Mouse (Mus musculus) liver, embryonic 14.5 days (tissue): ENCODE measurements at regions not wholly inside any gene's neighbourhood (a gene's known extent, or its start where the extent isn't known, plus 50 kb on each side); places are given as distances from the start of the nearest gene placed in this dataset.

Experiments
- CTCF ChIP-seq: IDR thresholded peaks from 2 replicates; pipeline ENCODE4 v1.5.1; 2016; ENCODE audit warnings: antibody characterized with exemption, low read depth, control low read depth
- EP300 ChIP-seq: IDR thresholded peaks from 2 replicates; pipeline ENCODE4 v1.6.1; 2016; ENCODE audit warnings: antibody characterized with exemption, low read depth

GRCm38 (mm10) chr9:99783156-99783555, 66.1 kb upstream of the Cldn18 start:
- TF ChIP-seq EP300 (no peak), CTCF (no peak)
